Mouse (Mus musculus): ENCODE measurements at regions not wholly inside any gene's neighbourhood (a gene's known extent, or its start where the extent isn't known, plus 50 kb on each side); places are given as distances from the start of the nearest gene placed in this dataset.
"Not testable (repeated sequence)": the region's sequence is repeated elsewhere in the genome, so short reads cannot be mapped to it uniquely, and the experiment has no call there.

DNA sequence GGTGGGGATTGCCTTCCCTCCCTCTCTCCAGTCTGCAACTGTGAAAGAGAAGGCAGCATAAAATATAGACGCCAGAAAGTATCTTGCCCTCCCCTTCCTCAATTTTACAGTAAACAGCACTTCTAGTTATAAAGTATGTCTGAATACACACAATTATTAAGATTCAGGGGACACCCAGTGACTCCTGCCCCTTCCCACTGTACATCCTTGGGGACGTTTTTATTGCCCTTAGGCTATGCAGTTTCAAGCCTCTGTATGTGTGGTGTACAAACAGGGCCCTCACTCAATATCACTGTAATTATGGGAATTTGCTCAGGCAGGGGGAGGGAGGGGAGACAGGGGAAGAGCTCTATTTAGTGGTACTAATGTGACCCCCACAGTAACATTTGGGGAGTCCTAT is 519.6 kb upstream of the Sall1 start:
- DNase-seq (ENCODE audit: low spot score in 2 of 2): no peak

GRCm38 (mm10) chr8:89562597-89562996 is 518.6 kb upstream of the Sall1 start:
- no peak for DNase-seq (ENCODE audit: low spot score in 2 of 2)

DNA sequence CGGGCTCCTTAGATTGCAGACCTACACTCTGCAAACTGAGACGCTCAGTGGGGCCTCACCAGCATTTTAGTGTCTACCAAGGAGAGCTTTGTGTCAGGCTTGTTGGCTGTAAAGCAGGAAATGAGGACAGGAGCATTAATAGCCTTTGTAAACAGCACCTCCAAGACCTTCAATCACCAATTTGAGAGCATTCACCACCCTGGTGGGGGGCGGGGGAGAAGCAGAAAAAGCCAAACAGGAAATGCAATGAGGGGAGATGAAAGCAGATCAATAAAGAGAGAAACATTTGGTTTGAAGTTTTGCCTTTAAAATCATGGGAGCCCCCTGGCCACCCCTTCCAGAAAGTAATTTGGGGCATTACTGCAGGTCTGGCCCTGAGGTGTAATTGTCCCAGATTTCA is 497.3 kb upstream of the Sall1 start:
- DNase-seq (ENCODE audit: low spot score in 2 of 2): no peak

- no peak for DNase-seq (ENCODE audit: low spot score in 2 of 2)
Observed at GRCm38 (mm10) chr8:89534605-89535004, 490.6 kb upstream of the Sall1 start.

GRCm38 (mm10) chr8:89525041-89525440 is 481.1 kb upstream of the Sall1 start:
- no peak for DNase-seq (ENCODE audit: low spot score in 2 of 2)

DNA sequence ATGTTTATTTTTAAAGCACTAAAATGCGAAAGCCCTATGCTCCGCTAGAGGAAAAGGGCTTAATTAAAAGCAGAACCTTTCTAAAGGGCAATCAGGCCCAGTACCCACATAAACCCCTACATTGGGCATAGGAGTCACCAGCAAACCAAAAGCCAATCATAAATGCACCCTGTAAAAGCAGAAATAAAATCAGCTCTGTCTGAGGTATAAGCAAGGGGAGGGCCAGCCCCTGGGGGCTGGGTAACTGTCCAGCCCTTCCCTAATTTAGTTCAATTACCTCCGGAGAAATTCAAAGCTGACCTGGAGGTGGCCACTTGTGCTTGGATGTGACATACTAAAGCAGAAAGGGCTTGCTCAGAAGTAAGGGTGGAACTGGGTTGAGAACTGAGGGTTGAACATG is 479.4 kb upstream of the Sall1 start:
- DNase-seq (ENCODE audit: low spot score in 2 of 2): no peak

DNA sequence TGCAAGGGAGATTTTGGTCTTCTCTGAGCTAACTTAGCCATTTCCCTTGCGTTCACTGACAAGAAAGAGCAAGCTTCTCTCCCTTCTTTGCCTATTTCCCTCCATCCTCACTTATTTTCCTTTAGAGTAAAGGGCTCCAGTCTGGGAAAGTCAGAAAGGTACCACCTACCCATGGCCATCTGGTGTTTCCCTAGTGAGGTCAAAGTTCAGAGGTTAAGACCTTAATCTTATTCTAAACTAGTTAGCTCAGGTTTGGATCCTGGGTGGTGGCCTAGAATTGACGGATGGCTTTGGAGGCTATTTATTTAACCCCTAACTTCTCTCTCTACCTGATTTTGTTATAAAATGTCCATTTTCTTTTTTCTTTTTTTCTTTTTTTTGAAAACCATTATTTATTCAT is 472.6 kb upstream of the Sall1 start:
- no peak for DNase-seq (ENCODE audit: low spot score in 2 of 2)

DNA sequence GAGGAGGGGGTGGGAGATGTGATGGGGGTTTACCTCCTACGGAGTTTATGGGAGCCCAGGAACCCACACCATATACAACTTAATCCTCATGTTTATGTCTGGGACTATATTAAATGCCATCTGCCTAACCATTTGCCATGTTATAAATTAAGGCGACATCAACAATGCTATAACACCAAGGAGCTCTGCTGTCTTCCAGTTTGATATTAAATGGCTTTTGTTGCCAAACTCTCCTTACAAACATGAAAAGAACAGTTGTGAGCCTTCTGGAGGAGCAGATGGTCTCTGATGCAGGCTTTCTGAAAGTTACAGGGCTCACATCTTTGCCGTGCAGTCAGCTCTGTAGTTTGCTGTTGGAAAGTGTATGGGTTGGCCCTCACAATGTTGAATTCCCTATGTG is 470.3 kb upstream of the Sall1 start:
- no peak for DNase-seq (ENCODE audit: low spot score in 2 of 2)

GRCm38 (mm10) chr8:89507639-89508038 is 463.7 kb upstream of the Sall1 start:
- DNase-seq (ENCODE audit: low spot score in 2 of 2): no peak

- DNase-seq (ENCODE audit: low spot score in 2 of 2): no peak
Observed at GRCm38 (mm10) chr8:89503545-89504234, 459.7 kb upstream of the Sall1 start.

- DNase-seq (ENCODE audit: low spot score in 2 of 2): no peak
Observed at GRCm38 (mm10) chr8:89503030-89503429, 459.1 kb upstream of the Sall1 start.

GRCm38 (mm10) chr8:89501756-89502155 is 457.8 kb upstream of the Sall1 start:
- no peak for DNase-seq (ENCODE audit: low spot score in 2 of 2)

DNA sequence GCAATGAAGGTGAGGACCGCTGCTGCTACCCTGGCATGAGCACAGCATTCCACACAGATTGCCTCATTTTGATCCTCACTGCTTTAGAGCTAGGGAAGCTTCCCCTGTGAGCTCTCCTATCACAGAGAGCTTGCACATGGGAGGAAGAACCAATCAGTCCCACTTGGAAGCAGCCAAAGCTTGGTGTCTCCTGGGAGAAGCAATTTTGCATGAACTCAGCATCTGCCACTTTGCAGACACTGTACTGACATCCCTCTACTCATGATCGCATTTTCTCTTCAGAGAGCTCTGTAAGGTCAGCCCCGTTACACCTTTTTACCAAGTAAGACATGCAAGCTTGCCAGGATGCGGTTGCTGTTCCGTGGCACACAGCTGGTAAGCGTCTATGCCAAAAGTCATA is 455.9 kb upstream of the Sall1 start:
- no peak for DNase-seq (ENCODE audit: low spot score in 2 of 2)

GRCm38 (mm10) chr8:89498088-89498695 is 454.2 kb upstream of the Sall1 start:
- no peak for DNase-seq (ENCODE audit: low spot score in 2 of 2)

GRCm38 (mm10) chr8:89492336-89492735 is 448.4 kb upstream of the Sall1 start:
- DNase-seq (ENCODE audit: low spot score in 2 of 2): no peak

GRCm38 (mm10) chr8:89482481-89482880 is 438.5 kb upstream of the Sall1 start:
- DNase-seq (ENCODE audit: low spot score in 2 of 2): not testable (repeated sequence)

DNA sequence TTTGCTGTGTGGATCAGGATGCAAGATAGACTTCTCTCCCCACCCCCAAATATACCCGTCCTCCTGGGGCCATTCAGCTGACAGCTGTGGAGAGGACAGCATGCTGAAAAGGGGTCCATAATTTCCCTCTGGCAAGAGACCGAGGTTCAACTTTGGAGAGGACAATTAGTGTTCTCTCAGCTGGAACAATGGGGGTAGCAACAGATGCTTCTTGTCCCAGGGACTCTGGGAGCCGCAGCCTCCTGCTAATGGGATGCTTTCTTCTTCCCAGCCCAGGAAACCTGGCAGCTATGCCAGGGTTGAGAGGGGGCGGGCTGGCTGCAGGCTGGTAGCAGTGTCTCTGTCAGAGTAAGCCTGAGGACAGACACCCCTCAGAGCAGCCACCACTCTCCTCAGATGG is 433.0 kb upstream of the Sall1 start:
- DNase-seq (ENCODE audit: low spot score in 2 of 2): no peak

- no peak for DNase-seq (ENCODE audit: low spot score in 2 of 2)
Observed at GRCm38 (mm10) chr8:89471116-89471515, 427.2 kb upstream of the Sall1 start.

GRCm38 (mm10) chr8:89468782-89469220 is 424.8 kb upstream of the Sall1 start:
- DNase-seq (ENCODE audit: low spot score in 2 of 2): no peak

- DNase-seq (ENCODE audit: low spot score in 2 of 2): no peak
Observed at GRCm38 (mm10) chr8:89465211-89465753, 421.3 kb upstream of the Sall1 start.

GRCm38 (mm10) chr8:89456517-89456916 is 412.6 kb upstream of the Sall1 start:
- DNase-seq (ENCODE audit: low spot score in 2 of 2): no peak

DNA sequence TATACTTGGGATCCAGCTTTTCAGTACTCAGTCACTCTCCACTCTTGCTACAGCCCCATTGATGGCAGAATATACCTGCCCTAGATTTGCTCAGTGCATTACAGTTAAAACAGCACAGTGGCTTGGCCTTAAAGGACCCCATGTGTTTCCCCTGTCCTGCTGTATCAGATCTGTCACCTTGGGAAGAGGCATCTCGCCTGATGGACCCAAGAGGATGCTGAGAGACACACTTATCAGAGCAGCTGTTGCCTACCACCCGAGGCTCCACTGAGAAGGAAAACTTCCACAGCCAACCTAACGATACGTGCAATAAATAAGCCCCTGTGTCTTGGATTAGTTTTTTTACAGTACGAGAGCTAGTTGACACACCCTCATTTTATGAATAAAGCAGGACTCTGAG is 411.8 kb upstream of the Sall1 start:
- no peak for DNase-seq (ENCODE audit: low spot score in 2 of 2)

GRCm38 (mm10) chr8:89454197-89454596 is 410.2 kb upstream of the Sall1 start:
- no peak for DNase-seq (ENCODE audit: low spot score in 2 of 2)
